Mouse (Mus musculus) cerebellum, postnatal 25 days (tissue): Measurements from ENCODE around the gene Masp2.

Source experiments
- DNase-seq, 2 experiments: peaks; one replicate each; pipeline ENCODE4 v3.0.0; 2021; ENCODE audit warnings: mixed read lengths in 2 of 2

The Masp2 gene

DNA sequence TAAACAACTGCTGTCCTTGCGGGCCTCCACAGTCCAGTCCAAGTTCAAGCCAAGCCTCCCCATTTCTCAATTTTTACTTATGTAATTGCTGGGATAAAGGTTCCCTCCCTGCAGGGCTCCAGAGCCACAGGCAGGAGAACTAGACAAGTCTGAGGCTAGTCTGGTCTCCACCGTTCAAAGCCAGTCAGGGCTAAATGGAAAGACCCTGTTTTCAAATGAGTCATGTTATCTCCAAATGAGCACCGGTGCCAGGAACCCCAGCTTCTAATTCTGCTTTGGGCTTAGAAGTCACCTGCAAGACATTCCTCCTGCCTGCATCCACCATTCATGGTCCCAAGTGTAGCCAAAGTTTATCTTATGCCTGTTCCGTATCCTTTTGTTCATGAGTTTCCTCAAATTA is 483 bp upstream of the Masp2 start:
- DNase-seq, result no peak

DNA sequence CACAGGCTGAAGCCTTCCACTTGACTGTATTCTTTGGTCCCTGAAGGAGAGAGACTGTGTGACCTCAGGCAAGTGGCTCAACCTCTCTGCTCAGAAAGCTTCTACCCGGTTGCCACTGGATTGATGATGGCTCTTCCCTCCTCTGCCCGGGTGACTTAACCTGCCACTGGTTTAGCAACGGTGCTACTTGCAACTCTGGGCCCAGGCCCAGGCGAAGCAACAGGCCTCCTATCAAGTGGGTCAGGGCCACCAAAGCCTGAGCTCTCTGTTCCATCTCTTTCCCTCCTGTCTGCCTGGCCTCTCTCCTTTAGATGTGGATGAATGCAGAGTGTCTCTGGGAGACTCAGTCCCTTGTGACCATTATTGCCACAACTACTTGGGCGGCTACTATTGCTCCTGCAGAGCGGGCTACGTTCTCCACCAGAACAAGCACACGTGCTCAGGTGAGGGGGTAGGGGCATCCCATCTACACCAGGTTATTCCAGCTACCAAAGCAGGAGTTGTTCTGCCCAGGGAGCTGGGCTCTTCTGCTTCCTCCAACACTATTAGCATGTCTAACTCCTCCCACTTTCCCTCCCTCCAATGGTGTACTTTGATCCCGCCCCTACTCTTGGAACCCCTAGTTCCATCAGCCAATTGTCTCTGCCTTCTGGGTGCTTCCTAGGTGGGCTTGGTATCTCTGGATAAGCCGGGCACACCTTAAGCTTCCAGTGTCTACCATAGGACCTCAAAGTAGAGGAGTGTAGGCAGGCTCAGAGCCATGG is 1.2 kb downstream of the Masp2 start:
- no peak for DNase-seq

DNA sequence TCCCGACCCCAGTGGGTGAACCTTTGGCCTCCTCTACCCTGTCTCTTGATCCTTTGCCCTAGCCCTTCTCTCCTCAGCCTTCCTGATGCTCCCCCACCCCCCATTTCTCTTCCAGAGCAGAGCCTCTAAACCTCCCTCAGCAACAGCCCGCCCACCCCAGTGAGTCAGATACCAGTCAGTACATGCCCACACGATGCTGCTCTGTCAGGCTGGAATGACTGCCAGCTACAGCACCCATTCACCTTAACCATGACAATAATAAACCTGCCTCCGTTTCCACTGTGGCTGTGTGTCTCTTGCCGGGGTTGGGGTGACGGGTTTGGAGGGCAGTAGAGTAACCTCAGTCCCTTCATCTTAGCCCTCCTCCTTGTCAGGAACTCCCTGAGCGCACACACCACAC is 1.8 kb downstream of the Masp2 start:
- DNase-seq, result no peak

DNA sequence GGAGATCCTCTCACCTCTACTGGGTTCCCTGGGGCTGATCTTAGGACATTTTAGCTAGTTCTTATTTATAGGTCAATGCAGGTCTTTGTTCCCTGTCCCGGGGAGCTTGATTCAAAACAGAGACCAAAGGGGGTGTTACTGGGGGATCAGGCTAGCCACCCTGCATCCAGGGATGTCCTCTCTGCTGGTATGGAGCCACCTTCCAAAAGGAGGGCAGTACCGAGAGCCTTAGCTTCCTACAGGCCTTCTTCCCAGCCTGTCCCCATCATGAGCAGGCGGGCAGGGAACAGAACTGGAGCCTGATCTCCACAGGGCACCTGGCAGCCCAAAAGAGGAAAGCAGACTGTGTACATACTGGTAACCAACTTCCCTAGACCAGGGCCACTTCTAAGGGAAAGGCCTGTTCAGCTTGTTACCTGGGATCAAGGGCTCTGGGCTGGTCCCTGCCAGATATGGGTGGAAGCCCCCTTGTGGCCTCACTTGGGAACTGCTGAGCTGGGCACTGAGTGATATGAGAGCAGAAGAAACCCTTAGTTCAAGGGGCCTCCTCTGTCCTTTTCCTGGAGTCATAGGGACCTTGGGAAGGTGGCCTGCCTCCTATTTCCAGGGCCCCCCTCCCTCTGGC is 2.3 kb downstream of the Masp2 start:
- peak; percentile 71 to 84 for DNase-seq

DNA sequence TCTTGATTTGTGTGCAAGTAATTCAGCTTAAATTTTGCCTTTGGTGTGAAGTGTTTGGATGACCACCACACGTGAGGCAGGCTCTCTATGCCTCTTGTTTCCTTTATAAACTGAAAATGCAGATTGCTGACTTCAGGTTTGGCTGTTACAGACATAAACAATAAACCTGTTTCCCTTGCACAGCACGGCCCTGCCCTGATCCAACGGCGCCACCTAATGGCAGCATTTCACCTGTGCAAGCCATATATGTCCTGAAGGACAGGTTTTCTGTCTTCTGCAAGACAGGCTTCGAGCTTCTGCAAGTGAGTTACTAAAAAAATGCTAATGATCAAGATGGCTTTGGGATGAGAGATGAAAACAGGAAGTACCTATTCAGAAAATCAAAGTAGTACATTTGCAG is 5.4 kb downstream of the Masp2 start:
- DNase-seq, result peak; percentile 76 to 89

DNA sequence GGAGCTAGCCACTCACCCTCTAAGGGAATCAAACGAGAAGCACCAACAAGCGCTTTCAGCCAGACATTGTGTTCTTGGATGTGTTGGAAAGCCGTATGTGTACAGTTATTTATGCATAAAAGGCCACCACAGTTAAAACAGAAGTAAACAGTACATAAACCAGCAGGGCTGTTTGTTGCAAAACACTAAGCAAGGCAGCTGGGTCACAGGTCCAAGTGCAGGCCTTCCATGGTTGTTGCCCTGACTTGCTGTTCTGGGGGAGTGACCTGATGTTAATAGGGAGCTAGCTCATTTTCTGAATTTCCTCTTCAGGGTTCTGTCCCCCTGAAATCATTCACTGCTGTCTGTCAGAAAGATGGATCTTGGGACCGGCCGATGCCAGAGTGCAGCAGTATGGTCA is 7.5 kb downstream of the Masp2 start:
- no peak for DNase-seq

DNA sequence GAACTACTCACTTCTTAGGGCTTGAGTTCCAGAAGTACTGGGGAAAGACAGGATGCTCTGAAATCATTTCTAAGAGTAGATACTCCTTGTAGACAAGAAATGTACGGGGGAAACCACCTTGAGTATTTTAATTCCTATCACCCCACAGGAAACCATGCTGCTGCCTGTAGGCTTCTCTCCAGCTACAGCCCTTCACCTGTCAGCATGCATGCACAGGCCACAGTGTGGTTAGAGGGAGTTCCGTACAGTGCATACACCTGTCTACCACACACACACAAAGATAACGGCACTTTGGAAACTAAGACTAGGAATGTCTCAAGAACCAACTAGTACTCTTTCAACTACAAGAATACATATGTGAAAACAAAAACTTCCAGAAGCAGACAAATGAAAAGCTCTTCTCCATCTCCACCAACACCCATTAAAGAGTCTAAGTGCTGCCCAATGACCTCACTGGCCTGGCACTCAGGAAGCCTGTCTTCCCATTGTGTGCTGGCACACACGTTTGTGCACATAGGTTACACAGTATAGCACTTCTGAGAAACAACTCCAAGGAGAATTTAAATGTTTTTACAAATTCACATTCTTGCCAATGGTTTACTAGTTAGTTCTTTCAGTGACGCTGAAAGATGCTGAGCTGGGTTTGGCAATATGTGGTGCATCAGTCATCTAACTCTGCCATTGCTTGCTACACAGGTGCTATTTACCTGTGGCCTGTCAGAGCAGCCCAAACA is 8.4 kb downstream of the Masp2 start:
- no peak for DNase-seq

DNA sequence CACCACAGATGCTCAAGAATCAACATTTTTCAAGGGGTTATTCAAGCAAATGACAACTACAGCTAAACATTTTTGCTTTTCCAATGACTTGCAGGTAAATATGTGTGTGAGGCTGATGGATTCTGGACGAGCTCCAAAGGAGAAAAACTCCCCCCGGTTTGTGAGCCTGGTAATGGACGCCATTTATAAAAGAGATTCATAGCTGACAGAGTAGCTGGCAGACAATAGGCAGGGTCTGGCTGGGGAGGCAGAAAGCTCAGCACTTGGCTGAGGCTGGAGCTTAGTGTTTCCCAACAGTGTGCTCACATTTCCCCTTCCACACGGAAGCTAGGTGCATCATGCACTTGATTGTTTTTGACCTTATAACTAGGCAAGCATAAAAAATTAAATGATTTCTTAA is 10.2 kb downstream of the Masp2 start:
- no peak for DNase-seq

DNA sequence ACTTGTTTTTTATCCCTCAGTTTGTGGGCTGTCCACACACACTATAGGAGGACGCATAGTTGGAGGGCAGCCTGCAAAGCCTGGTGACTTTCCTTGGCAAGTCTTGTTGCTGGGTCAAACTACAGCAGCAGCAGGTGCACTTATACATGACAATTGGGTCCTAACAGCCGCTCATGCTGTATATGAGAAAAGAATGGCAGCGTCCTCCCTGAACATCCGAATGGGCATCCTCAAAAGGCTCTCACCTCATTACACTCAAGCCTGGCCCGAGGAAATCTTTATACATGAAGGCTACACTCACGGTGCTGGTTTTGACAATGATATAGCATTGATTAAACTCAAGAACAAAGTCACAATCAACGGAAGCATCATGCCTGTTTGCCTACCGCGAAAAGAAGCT is 11.4 kb downstream of the Masp2 start:
- DNase-seq, result no peak

DNA sequence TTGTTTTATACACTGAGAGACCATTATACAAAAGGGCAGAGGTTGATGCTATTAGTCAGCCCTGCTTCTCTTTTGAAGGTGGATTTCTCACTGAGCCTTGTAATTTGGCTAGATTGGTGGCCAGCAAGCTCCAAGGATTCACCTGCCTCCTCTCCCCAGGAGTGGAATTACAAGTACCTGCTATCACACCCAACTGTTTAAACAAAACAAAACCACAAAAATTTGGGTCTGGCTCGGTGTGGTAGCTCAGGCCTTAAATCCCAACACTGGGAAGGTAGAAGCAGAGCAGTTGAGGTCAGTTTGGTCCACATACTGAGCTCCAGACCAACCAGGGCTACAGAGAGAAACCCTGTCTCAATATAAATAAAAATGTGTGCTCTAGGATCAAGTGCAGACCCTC is 17.5 kb downstream of the Masp2 start:
- no peak for DNase-seq

DNA sequence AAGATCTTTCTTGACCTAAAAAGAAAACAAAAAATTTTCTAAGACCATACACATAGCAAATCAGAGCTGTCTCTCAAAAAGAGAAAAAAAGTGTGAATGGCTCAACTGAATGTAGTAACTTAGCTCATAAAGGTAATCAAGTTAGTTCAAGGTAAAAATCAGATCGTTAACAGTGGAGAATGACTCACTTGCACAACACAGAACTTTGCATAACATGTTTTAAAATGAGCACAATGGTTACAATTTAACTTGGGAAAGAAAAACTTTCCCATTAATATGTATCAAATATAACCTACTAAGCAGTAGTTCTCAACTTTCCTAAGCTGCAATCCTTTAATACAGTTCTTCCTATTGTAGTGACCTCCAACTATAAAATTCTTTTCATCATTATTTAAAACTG is 18.4 kb downstream of the Masp2 start:
- no peak for DNase-seq

DNA sequence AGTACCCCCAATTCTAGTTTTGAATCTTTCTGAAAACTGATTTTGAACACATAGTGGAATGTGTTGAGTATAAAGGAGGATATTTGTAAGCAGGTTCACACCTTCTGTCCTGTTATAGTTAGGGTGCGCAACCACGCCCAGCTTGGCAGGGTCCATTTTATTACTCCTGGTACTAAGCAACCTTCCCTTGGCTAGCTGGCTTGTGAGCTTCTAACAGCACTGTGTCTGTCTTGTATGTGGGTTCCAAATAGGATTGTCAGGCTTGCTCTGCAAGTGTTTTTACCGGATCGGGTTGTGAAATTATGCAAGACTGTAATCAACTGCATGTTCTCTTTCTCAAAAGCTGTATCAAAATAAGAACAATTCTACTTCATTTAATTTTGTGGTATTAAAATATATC is 20.1 kb downstream of the Masp2 start:
- no peak for DNase-seq

DNA sequence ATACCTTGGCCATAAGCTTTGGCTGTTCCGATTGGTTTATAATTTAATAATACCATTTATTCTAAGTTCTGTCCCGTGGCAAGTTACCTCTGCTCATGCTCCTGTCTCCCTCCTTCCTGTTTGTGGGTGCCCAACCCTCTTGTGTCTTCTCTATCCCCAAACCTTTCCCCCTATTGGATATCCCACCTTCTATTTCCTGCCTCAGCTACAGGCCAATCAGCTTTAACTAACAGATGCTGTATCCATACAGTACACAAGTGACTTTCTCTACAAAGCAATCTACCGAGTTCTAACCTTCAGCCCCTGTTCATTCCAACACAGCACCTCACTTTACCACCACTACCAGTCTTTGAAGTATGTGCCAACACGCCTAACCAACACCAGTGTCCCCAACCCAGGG is 21.3 kb downstream of the Masp2 start:
- no peak for DNase-seq

DNA sequence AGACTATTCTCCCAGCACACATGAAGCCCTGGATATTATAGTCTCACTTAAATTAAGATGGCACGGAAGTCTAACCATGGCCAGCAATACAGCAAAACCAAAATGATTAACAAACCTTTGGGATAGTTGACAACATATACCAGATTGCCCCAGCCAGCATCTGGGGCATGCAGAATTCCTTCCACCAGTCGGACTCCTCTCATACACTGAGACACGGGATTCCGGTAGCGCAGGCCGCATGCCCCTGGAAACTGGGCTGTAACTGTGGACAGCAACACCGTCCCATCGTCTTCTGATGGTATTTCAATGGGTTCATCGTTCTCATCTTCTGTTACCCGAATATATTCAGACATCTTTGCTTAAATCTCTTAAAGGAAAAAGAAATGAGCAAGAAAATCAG is 22.7 kb downstream of the Masp2 start:
- no peak for DNase-seq

DNA sequence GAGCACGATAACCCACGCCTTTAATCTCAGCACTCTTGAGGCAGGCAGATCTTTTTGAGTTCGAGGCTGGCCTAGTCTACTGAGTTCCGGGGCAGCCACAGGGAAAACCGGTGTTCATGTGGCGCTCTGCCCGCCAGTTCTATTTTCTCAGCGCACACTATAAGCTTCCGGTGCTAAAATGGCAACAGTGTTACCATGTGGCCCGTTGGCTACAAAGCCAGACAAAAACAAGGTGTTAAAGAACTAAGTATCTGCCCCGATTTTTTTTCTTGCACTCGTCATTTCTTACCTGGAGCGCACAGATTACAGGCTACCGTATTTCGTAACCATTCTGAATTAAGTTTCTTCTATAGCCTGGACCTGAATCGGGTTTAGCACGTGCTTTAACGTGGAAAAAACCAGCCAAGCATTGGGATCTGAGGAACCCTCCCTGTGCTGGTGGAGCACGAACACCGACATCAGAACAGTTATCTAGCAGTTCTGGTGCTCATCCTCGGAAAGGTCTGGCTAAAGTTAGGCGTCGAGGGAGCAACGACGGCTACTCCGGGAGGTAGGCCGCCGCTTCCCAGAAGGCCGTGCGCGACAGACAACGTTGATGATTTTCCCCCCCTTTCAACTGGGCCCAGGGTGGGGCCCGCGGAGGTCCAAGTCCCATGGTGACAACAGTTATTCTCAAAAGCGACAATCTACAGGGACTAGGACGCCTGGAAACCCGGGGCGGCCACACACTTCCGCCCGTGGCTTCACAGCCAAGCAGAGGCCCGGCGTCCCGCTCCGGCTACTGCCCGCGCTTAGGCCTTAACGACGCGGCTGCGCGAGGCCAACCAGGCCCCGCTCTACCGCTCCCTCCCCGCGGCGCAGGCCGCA is 23.6 kb downstream of the Masp2 start:
- DNase-seq, result peak in 1 of 2 experiments; percentile 65

DNA sequence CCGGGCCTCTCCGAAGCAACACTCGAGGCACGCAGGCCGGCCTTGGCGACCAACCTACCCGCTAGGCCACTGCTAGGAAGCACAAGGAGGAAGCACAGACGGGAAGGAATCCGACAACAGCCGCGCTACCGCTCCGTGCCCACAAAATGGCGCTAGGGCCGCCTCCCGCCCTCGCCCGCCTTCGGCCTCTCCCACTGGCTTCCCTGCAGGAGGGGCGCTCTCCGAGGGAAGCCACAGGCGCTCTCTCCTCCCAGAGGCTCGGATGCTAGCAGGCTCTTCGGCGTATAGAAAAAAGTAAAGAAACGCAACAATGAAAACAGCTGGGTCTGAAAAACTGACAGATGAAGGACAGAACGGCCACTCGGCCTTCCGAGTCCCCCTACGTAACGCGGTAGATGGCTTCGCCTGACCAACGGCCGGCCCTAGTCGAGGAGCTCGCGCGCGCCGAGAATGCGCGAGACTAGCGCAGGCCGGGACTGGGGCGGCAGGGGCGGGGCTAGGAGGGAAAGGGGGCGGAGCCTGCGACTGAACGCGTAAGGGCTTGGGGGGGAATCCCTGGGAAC is 24.4 kb downstream of the Masp2 start, which contains the start of gene Tardbp:
Gene Tardbp, minus strand, starts transcription at position 397 of the 563 bp plus-strand sequence.
- peak; percentile 96 to 99 for DNase-seq

DNA sequence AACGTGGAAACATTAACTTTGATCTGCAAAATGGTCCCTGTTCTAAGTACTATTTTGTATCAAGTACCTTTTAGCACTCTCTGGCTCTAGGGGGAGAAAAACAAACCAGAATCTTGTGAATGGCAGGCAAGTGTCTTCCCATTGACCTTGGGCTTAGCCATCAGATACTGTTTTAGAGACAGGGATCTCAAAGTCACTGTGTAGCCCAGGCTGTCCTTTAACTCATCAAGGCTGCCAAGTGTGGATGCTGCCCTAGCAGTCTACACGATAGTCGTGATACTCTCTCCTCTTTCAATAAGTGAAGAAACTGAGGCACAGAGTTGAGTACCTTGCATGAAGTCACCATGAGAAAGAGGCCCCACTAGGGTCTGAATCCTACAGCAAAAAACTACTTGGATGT is 24.9 kb downstream of the Masp2 start:
- DNase-seq, result no peak

DNA sequence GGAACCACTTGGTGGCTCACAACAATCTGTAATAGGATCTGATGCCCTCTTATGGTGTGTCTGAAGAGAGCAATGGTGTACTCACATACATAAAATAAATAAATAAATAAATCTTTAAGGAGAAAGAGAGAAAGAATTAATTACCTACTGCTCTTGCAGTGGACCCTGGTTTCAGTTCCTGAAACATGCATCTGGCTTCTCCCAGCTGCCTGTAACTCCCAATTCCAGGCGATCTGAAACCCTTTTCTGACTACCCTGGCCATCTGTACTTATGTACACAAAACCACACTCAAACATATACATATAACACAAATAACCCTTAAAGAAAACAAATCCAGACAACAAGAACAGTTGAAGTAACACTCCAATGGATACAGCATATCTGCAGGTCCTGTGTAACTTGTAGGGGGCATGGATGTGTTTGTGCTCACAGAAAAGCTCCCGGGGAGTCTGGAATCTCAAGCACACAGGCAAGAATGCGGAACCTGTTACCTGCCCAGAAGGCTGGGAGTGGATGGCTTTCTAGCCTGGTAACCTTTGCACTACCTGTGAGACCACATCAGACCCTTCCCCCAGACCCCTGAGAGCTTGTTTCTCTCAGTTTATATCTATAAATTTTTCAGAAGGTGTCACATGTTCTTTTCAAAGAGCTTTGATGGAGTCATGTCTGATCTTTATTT is 29.8 kb downstream of the Masp2 start:
- DNase-seq, result no peak

DNA sequence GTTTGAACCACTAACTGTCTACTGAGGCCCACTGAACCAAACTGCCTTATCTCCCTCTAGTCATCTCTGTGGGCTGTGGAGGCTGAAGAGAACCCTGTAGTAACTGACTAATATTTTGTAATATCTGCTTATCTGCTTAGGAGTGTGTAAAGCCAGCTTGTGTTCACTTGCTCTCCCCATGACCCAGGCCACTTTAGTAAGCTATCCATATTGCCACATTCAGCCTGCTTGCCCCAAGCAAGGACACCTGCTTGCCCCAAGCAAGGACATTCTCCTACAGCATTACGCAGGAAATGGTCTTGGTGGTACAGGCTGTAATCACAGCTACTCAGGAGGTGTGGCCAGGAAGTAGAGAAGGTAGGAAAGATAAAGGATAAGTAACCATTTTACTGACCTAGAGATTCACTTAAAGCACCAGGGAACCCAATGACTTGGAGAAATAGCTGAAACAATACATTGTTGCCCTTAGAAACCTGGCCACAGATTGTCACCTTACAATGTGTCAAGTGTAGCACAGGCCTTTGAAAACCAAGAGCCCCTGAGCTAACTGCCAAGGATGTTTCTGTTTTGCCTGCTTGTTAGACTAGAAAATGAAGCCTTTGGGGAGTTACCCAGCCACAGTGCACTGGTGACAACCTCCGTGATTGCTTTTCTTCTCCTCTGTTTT is 31.2 kb downstream of the Masp2 start:
- DNase-seq, result no peak

DNA sequence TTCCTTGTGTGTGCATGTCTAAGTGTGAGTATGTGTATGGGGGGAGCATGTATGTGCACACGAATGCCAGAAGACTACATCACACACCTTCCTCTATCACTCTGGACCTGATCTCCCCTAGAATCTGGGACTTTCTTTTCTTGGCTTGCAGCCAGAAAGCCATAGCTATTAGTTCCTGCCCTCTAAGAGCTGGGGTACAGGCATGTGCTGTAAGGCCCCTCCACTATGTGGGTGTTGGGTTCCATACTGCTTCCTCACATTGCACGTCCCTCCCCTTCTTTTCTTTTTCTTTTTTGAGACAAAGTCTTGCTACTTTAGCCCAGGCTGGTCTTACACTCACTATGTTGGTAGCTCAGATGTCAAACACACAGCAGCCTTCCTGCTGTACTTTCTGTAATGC is 33.0 kb downstream of the Masp2 start:
- DNase-seq, result no peak

DNA sequence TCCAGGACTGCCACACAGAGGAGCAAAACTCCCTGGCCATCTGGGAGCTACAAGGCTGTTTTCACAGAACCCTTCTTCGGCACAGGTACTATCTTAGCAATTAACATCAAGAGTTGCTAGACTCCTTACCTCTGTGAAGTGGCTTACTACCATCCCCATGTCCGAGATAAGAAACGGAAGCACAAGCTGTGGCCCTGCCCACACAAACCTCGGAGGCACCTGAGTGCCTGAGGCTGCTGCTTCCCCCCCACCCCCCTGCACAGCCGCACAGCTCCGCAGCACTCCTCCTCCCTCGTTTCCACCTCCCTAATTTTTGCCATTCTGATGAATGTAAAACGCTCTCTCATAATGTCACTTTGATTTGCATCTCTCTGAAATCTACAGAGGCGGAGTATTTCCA is 35.9 kb downstream of the Masp2 start:
- DNase-seq, result no peak

DNA sequence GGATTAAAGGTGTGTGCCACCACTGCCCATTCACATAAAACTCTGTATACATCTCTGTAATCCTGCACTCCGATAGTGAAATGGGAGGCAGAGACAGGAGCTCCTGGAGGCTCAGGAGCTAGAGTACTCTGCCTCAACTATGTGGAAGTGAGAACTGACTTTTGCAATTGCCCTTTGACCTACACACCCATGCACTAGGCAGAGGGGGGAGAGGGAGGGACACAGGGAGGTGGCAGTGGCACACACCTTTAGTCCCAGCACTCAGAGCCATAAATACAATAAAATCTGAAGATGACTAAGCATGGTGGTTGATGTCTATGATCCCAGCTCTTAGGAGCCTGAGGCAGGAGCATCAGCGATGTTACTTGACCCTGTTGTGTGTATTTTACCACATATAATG is 37.1 kb downstream of the Masp2 start:
- DNase-seq, result no peak
